Mouse (Mus musculus): ENCODE data around the gene Eif4h. TPM values are rescaled to one million over a fixed set of nuclear protein-coding genes. Genes with fewer than 3 reads are reported as not detected.
"Not testable (repeated sequence)": the region's sequence is repeated elsewhere in the genome, so short reads cannot be mapped to it uniquely, and the experiment has no call there.

The Eif4h gene
- total RNA-seq, 4 experiments from 2014 or later = 278 to 306 (median 300) TPM

- peak in 1 of 2 experiments; percentile 19 for DNase-seq (ENCODE audit: low spot score in 2 of 2)
Measured at GRCm38 (mm10) chr5:134650926-134651325, 11.6 kb upstream of the Eif4h start.

- not testable (repeated sequence) for DNase-seq (ENCODE audit: low spot score in 2 of 2)
Measured at GRCm38 (mm10) chr5:134648976-134649375, 9.7 kb upstream of the Eif4h start.

GRCm38 (mm10) chr5:134647394-134647793, 8.1 kb upstream of the Eif4h start:
- no peak for DNase-seq (ENCODE audit: low spot score in 2 of 2)

GRCm38 (mm10) chr5:134646461-134646860, 7.2 kb upstream of the Eif4h start:
- DNase-seq (ENCODE audit: low spot score in 2 of 2) = no peak

- DNase-seq (ENCODE audit: low spot score in 2 of 2) = no peak
Measured at GRCm38 (mm10) chr5:134644643-134645118, 5.4 kb upstream of the Eif4h start.

GRCm38 (mm10) chr5:134644121-134644520, 4.8 kb upstream of the Eif4h start:
- DNase-seq (ENCODE audit: low spot score in 2 of 2) = no peak

- DNase-seq (ENCODE audit: low spot score in 2 of 2) = no peak
Measured at GRCm38 (mm10) chr5:134640371-134640770, 1.1 kb upstream of the Eif4h start.

- no peak for DNase-seq (ENCODE audit: low spot score in 2 of 2)
Measured at GRCm38 (mm10) chr5:134638461-134639268, 625 bp downstream of the Eif4h start.

- no peak for DNase-seq (ENCODE audit: low spot score in 2 of 2)
Measured at GRCm38 (mm10) chr5:134637820-134638367, 1.4 kb downstream of the Eif4h start.

GRCm38 (mm10) chr5:134632841-134633240, 6.4 kb downstream of the Eif4h start:
- no peak for DNase-seq (ENCODE audit: low spot score in 2 of 2)

- DNase-seq (ENCODE audit: low spot score in 2 of 2) = no peak
Measured at GRCm38 (mm10) chr5:134630835-134631234, 8.5 kb downstream of the Eif4h start.

GRCm38 (mm10) chr5:134629508-134629907, 9.8 kb downstream of the Eif4h start:
- DNase-seq (ENCODE audit: low spot score in 2 of 2) = no peak

GRCm38 (mm10) chr5:134622069-134622468, 17.2 kb downstream of the Eif4h start:
- DNase-seq (ENCODE audit: low spot score in 2 of 2) = peak; percentile 73 to 78

- DNase-seq (ENCODE audit: low spot score in 2 of 2) = no peak
Measured at GRCm38 (mm10) chr5:134621099-134621640, 18.1 kb downstream of the Eif4h start.

GRCm38 (mm10) chr5:134620457-134620856, 18.8 kb downstream of the Eif4h start:
- peak in 1 of 2 experiments; percentile 43 for DNase-seq (ENCODE audit: low spot score in 2 of 2)

- peak in 1 of 2 experiments; percentile 68 for DNase-seq (ENCODE audit: low spot score in 2 of 2)
Measured at GRCm38 (mm10) chr5:134617071-134617470, 22.2 kb downstream of the Eif4h start.

GRCm38 (mm10) chr5:134615780-134616179, 23.5 kb downstream of the Eif4h start:
- DNase-seq (ENCODE audit: low spot score in 2 of 2) = peak in 1 of 2 experiments; percentile 38

- no peak for DNase-seq (ENCODE audit: low spot score in 2 of 2)
Measured at GRCm38 (mm10) chr5:134615380-134615779, 23.9 kb downstream of the Eif4h start.

GRCm38 (mm10) chr5:134614802-134615201, 24.5 kb downstream of the Eif4h start, which contains the start of gene Lat2:
Lat2 (minus strand) TSS chr5:134615025.
- no peak for DNase-seq (ENCODE audit: low spot score in 2 of 2)

- no peak for DNase-seq (ENCODE audit: low spot score in 2 of 2)
Measured at GRCm38 (mm10) chr5:134614296-134614695, 25.0 kb downstream of the Eif4h start.

- DNase-seq (ENCODE audit: low spot score in 2 of 2) = no peak
Measured at GRCm38 (mm10) chr5:134613727-134614126, 25.6 kb downstream of the Eif4h start.

GRCm38 (mm10) chr5:134611810-134612521, 27.3 kb downstream of the Eif4h start:
- no peak for DNase-seq (ENCODE audit: low spot score in 2 of 2)
